Mouse (Mus musculus): ENCODE data around the gene Eif4e2.

- TF ChIP-seq POLR2A (IDR thresholded peaks at IDR 0.05; ENCODE audit: low read depth, low read length) = no peak
- no peak for TF ChIP-seq CTCF (IDR thresholded peaks at IDR 0.05; ENCODE audit: borderline replicate concordance, insufficient read depth, low read length)
Observed at GRCm38 (mm10) chr1:87282413-87282788, 68.7 kb downstream of the Eif4e2 start.

Data from embryonic fibroblast, embryonic 13.5 days (primary cell).